ENCODE assay signal across 10 mouse cellular contexts in genomic region chr5:139384531-139384930, GRCm38 (mm10). TPM values are rescaled to one million over a fixed set of nuclear protein-coding genes. Genes with fewer than 3 reads are reported as not detected.
A peak's percentile ranks its signal among the peaks of the same experiment; 100 is the strongest.
DNase-seq lines count a peak whose midpoint lies in the region; ATAC-seq lines count a peak whose summit lies in the region.
"Had no signal": no experiment of that assay in that cellular context is flagged by ENCODE, and none has a peak within 500 bp of the region (broad histone marks: within the 10 kb centered on the region; RNA-seq: fewer than 3 reads in every experiment).

No protein-coding gene starts in this region.

- no peaks in the 10 kb centered on the region for H3K9me3 ChIP-seq in midbrain, embryonic 12.5 days
- no peaks in the 10 kb centered on the region for H3K9me3 ChIP-seq in midbrain, embryonic 13.5 days
- no peaks in the 10 kb centered on the region for H3K9me3 ChIP-seq in heart, embryonic 10.5 days
- H3K9me3 ChIP-seq in hindbrain, embryonic 16.5 days (ENCODE audit: control insufficient read depth, low read length): no peaks in the 10 kb centered on the region
- H3K9me3 ChIP-seq: embryonic facial prominence, embryonic 13.5 days had no signal

- WGBS in midbrain, embryonic 12.5 days: 75% methylated on average over 10 of the region's 10 CpGs
- WGBS in midbrain, embryonic 13.5 days: 82% methylated on average over 10 of the region's 10 CpGs
- 29% methylated on average over 10 of the region's 10 CpGs for WGBS in heart, embryonic 10.5 days
- 73% methylated on average over 10 of the region's 10 CpGs for WGBS in hindbrain, embryonic 16.5 days

- H3K4me2 ChIP-seq in midbrain, embryonic 12.5 days (replicated peaks): no peak overlapping the region
- no peak overlapping the region for H3K4me2 ChIP-seq in midbrain, embryonic 13.5 days (replicated peaks)
- H3K4me2 ChIP-seq in hindbrain, embryonic 16.5 days (ENCODE audit: low read length): no peak overlapping the region
- H3K4me2 ChIP-seq: embryonic facial prominence, embryonic 13.5 days had no signal

- no peak overlapping the region for H3K27ac ChIP-seq in midbrain, embryonic 12.5 days (replicated peaks)
- no peak overlapping the region for H3K27ac ChIP-seq in midbrain, embryonic 13.5 days
- H3K27ac ChIP-seq in heart, embryonic 10.5 days: peak overlapping the region; percentile 85
- no peak overlapping the region for H3K27ac ChIP-seq in hindbrain, embryonic 16.5 days (ENCODE audit: low read depth, low read length)
- H3K27ac ChIP-seq: embryonic facial prominence, embryonic 13.5 days had no signal

- H3K4me3 ChIP-seq in midbrain, embryonic 12.5 days: no peak overlapping the region
- H3K4me3 ChIP-seq in midbrain, embryonic 13.5 days (replicated peaks): no peak overlapping the region
- peak overlapping the region; percentile 22; the same call in 1 of the 2 replicates for H3K4me3 ChIP-seq in heart, embryonic 10.5 days
- H3K4me3 ChIP-seq in hindbrain, embryonic 16.5 days (ENCODE audit: low read length): no peak overlapping the region
- H3K4me3 ChIP-seq: embryonic facial prominence, embryonic 13.5 days had no signal

- peaks cover 25% of the 10 kb centered on the region for H3K4me1 ChIP-seq in midbrain, embryonic 12.5 days
- H3K4me1 ChIP-seq in midbrain, embryonic 13.5 days (replicated peaks): peaks cover 43% of the 10 kb centered on the region
- peaks cover 96% of the 10 kb centered on the region for H3K4me1 ChIP-seq in heart, embryonic 10.5 days
- H3K4me1 ChIP-seq in hindbrain, embryonic 16.5 days (ENCODE audit: control insufficient read depth, insufficient read depth, low read depth, low read length): peaks cover 38% of the 10 kb centered on the region

- peak overlapping the region; percentile 15; the same call in 1 of the 2 replicates for H3K9ac ChIP-seq in midbrain, embryonic 12.5 days (replicated peaks)
- H3K9ac ChIP-seq in midbrain, embryonic 13.5 days (replicated peaks): no peak overlapping the region
- H3K9ac ChIP-seq in hindbrain, embryonic 16.5 days (ENCODE audit: low read depth, low read length): no peak overlapping the region
- H3K9ac ChIP-seq: embryonic facial prominence, embryonic 13.5 days had no signal

- no peak for ATAC-seq in midbrain, embryonic 12.5 days (ENCODE audit: low FRiP score, low read depth)
- ATAC-seq in midbrain, embryonic 13.5 days: no peak
- ATAC-seq in hindbrain, embryonic 16.5 days: no peak
- ATAC-seq: Patski had no signal

- H3K36me3 ChIP-seq in midbrain, embryonic 12.5 days: no peaks in the 10 kb centered on the region
- H3K36me3 ChIP-seq in midbrain, embryonic 13.5 days: no peaks in the 10 kb centered on the region
- peaks cover 4% of the 10 kb centered on the region; the same call in 1 of the 2 replicates for H3K36me3 ChIP-seq in heart, embryonic 10.5 days
- H3K36me3 ChIP-seq in hindbrain, embryonic 16.5 days (ENCODE audit: control insufficient read depth, insufficient read depth, low read length): no peaks in the 10 kb centered on the region
- H3K36me3 ChIP-seq: embryonic facial prominence, embryonic 13.5 days had no signal

- DNase-seq in heart, embryonic 10.5 days (ENCODE audit: low spot score): no peak
- peak; percentile 84 to 87 for DNase-seq in kidney, postnatal 36 days
- peak; percentile 65 for DNase-seq in naive thymus-derived CD4-positive, alpha-beta T cell, adult 2 months (ENCODE audit: low read depth)
- DNase-seq in thymus, postnatal 0 days (ENCODE audit: low spot score): no peak
- DNase-seq in layer of hippocampus, adult 9-10 months (ENCODE audit: low spot score): no peak

- H3K27me3 ChIP-seq in midbrain, embryonic 12.5 days: 0 out of 2 replicates have a peak, but pooled peaks cover 4% of the 10 kb centered on the region
- H3K27me3 ChIP-seq in midbrain, embryonic 13.5 days: no peaks in the 10 kb centered on the region
- no peaks in the 10 kb centered on the region for H3K27me3 ChIP-seq in heart, embryonic 10.5 days (ENCODE audit: insufficient read depth, poor library complexity, severe bottlenecking)
- H3K27me3 ChIP-seq in hindbrain, embryonic 16.5 days (replicated peaks; ENCODE audit: control insufficient read depth, insufficient read depth, low read length): no peaks in the 10 kb centered on the region
- H3K27me3 ChIP-seq: embryonic facial prominence, embryonic 13.5 days; Patski had no signal

RNA-seq across cellular contexts. Expression of gene Gpr146, which starts 7.0 kb away (rescaled TPM):
- polyA plus RNA-seq in midbrain, embryonic 12.5 days (2016; fragmentation: Nextera tagmentation; extraction: Ambion mirVana): 1.8 and 2.6 TPM in 2 replicates
- 1.7 TPM in 2 replicates for polyA plus RNA-seq in midbrain, embryonic 13.5 days (2015; fragmentation: Nextera tagmentation; extraction: Ambion mirVana)
- 5.6 and 5.7 TPM in 2 replicates for polyA plus RNA-seq in heart, embryonic 10.5 days (2016; fragmentation: Nextera tagmentation; extraction: Ambion mirVana)
- 5.5 and 7.4 TPM in 2 replicates for polyA plus RNA-seq in thymus, postnatal 0 days (2015; fragmentation: Nextera tagmentation; extraction: Ambion mirVana)
- polyA plus RNA-seq in hindbrain, embryonic 16.5 days (2015; fragmentation: Nextera tagmentation; extraction: Ambion mirVana): 3.1 and 4.0 TPM in 2 replicates

RNA-seq across cellular contexts. Expression of gene C130050O18Rik, which starts 20.5 kb away (rescaled TPM):
- 0.22 and 0.36 TPM in 2 replicates for polyA plus RNA-seq in midbrain, embryonic 12.5 days (2016; fragmentation: Nextera tagmentation; extraction: Ambion mirVana)
- polyA plus RNA-seq in midbrain, embryonic 13.5 days (2015; fragmentation: Nextera tagmentation; extraction: Ambion mirVana): 0.13 TPM in 1 of 2 replicates, not detected in the other
- 0.28 and 0.45 TPM in 2 replicates for polyA plus RNA-seq in heart, embryonic 10.5 days (2016; fragmentation: Nextera tagmentation; extraction: Ambion mirVana)
- 0.54 and 0.79 TPM in 2 replicates for polyA plus RNA-seq in thymus, postnatal 0 days (2015; fragmentation: Nextera tagmentation; extraction: Ambion mirVana)
- polyA plus RNA-seq in hindbrain, embryonic 16.5 days (2015; fragmentation: Nextera tagmentation; extraction: Ambion mirVana): 0.26 and 0.64 TPM in 2 replicates

RNA-seq across cellular contexts. Expression of gene Cyp2w1, which starts 32.1 kb away (rescaled TPM):
- 0.20 and 0.64 TPM in 2 replicates for polyA plus RNA-seq in midbrain, embryonic 12.5 days (2016; fragmentation: Nextera tagmentation; extraction: Ambion mirVana)
- polyA plus RNA-seq in midbrain, embryonic 13.5 days (2015; fragmentation: Nextera tagmentation; extraction: Ambion mirVana): not detected in 2 replicates
- polyA plus RNA-seq in heart, embryonic 10.5 days (2016; fragmentation: Nextera tagmentation; extraction: Ambion mirVana): not detected in 2 replicates
- not detected in 2 replicates for polyA plus RNA-seq in thymus, postnatal 0 days (2015; fragmentation: Nextera tagmentation; extraction: Ambion mirVana)
- not detected in 2 replicates for polyA plus RNA-seq in hindbrain, embryonic 16.5 days (2015; fragmentation: Nextera tagmentation; extraction: Ambion mirVana)
- polyA plus RNA-seq: Patski had no signal

RNA-seq across cellular contexts. Expression of gene Cox19, which starts 33.3 kb away (rescaled TPM):
- 121 and 125 TPM in 2 replicates for polyA plus RNA-seq in midbrain, embryonic 12.5 days (2016; fragmentation: Nextera tagmentation; extraction: Ambion mirVana)
- polyA plus RNA-seq in midbrain, embryonic 13.5 days (2015; fragmentation: Nextera tagmentation; extraction: Ambion mirVana): 120 and 131 TPM in 2 replicates
- polyA plus RNA-seq in heart, embryonic 10.5 days (2016; fragmentation: Nextera tagmentation; extraction: Ambion mirVana): 76.3 and 93.2 TPM in 2 replicates
- polyA plus RNA-seq in thymus, postnatal 0 days (2015; fragmentation: Nextera tagmentation; extraction: Ambion mirVana): 110 and 112 TPM in 2 replicates
- polyA plus RNA-seq in hindbrain, embryonic 16.5 days (2015; fragmentation: Nextera tagmentation; extraction: Ambion mirVana): 95.1 and 98.6 TPM in 2 replicates

RNA-seq across cellular contexts. Expression of gene Gper1, which starts 38.4 kb away (rescaled TPM):
- 2.3 and 3.7 TPM in 2 replicates for polyA plus RNA-seq in midbrain, embryonic 12.5 days (2016; fragmentation: Nextera tagmentation; extraction: Ambion mirVana)
- polyA plus RNA-seq in midbrain, embryonic 13.5 days (2015; fragmentation: Nextera tagmentation; extraction: Ambion mirVana): 6.0 and 7.5 TPM in 2 replicates
- 0.26 and 0.36 TPM in 2 replicates for polyA plus RNA-seq in heart, embryonic 10.5 days (2016; fragmentation: Nextera tagmentation; extraction: Ambion mirVana)
- 5.2 and 6.1 TPM in 2 replicates for polyA plus RNA-seq in thymus, postnatal 0 days (2015; fragmentation: Nextera tagmentation; extraction: Ambion mirVana)
- 7.8 and 9.4 TPM in 2 replicates for polyA plus RNA-seq in hindbrain, embryonic 16.5 days (2015; fragmentation: Nextera tagmentation; extraction: Ambion mirVana)

Comparison
In these comparisons a context has a peak if more than half of its experiments do, and no peak if none do; other contexts are left out.
1. DNase-seq: peak in kidney, postnatal 36 days (2 of 2) and naive thymus-derived CD4-positive, alpha-beta T cell, adult 2 months (single experiment); none in heart, embryonic 10.5 days (single experiment), thymus, postnatal 0 days (single experiment) and layer of hippocampus, adult 9-10 months (single experiment).